Mouse (Mus musculus) embryonic fibroblast, embryonic 13.5 days (primary cell): ENCODE data around the gene Olfr814.
"Not testable (repeated sequence)": the region's sequence is repeated elsewhere in the genome, so short reads cannot be mapped to it uniquely, and the experiment has no call there.

ENCODE experiments used
- CTCF ChIP-seq: IDR thresholded peaks from 2 replicates; pipeline ENCODE4 v1.5.1; 2011; ENCODE audit warnings: mild to moderate bottlenecking, control low read depth, low read length, moderate library complexity, borderline replicate concordance; ENCODE audit not compliant: insufficient read depth
- POLR2A ChIP-seq: IDR thresholded peaks from 2 replicates; pipeline ENCODE4 v1.6.1; 2011; ENCODE audit warnings: low read depth, mild to moderate bottlenecking, control low read depth, low read length, moderate library complexity

DNA sequence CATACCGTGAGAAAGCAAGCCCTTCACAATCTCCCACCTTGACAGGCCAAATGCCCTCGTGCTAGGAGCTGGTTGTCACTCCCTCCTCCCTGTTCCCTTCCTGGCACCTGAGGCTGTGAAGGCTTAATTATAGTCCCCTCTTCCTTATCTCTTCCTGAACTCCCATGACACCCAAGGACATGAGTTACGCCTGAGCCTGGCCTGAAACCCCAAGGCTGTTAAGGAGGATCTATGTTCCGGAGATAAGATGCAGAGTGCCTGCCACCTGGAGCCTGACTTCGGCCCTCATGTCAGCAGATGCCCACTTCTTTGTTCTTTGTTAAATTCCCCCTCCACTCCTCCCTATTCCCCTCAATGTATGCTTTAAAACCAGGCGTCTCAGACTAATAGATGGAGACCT is 5.8 kb upstream of the Olfr814 start:
- not testable (repeated sequence) for TF ChIP-seq POLR2A, CTCF
